Mouse (Mus musculus): Measurements from ENCODE around the gene Pde8a. TPM values are rescaled to one million over a fixed set of nuclear protein-coding genes. Genes with fewer than 3 reads are reported as not detected.
A peak's percentile ranks its signal among the peaks of the same experiment; 100 is the strongest.

Pde8a gene
- polyA plus RNA-seq, 1 experiment from 2014 or later: 2.4 TPM

GRCm38 (mm10) chr7:81321776-81322175 lies 108.4 kb downstream of the Pde8a start:
- no peak overlapping the region for H3K9ac ChIP-seq
- no peak overlapping the region for H3K27ac ChIP-seq (replicated peaks)
- H3K4me3 ChIP-seq: no peak overlapping the region
- no peaks in the 10 kb centered on the region for H3K4me1 ChIP-seq (replicated peaks)
- ATAC-seq (ENCODE audit: low FRiP score, low read depth): peak; percentile 63; the same call in 1 of the 2 replicates
- H3K4me2 ChIP-seq: no peak overlapping the region
- 81% methylated on average over 5 of the region's 5 CpGs for WGBS
- no peaks in the 10 kb centered on the region for H3K36me3 ChIP-seq
- H3K9me3 ChIP-seq: no peaks in the 10 kb centered on the region
- no peaks in the 10 kb centered on the region for H3K27me3 ChIP-seq

- no peaks in the 10 kb centered on the region for H3K36me3 ChIP-seq
- WGBS: 86% methylated on average over 12 of the region's 12 CpGs
- no peak for ATAC-seq (ENCODE audit: low FRiP score, low read depth)
These were observed 112.6 kb downstream of the Pde8a start for GRCm38 (mm10) chr7:81326043-81326442.

GRCm38 (mm10) chr7:81326859-81327258 lies 113.5 kb downstream of the Pde8a start:
- no peaks in the 10 kb centered on the region for H3K9me3 ChIP-seq
- no peak overlapping the region for H3K27ac ChIP-seq (replicated peaks)
- no peak overlapping the region for H3K4me2 ChIP-seq
- no peak overlapping the region for H3K4me3 ChIP-seq
- no peaks in the 10 kb centered on the region for H3K4me1 ChIP-seq (replicated peaks)
- no peaks in the 10 kb centered on the region for H3K27me3 ChIP-seq
- no peaks in the 10 kb centered on the region for H3K36me3 ChIP-seq
- ATAC-seq (ENCODE audit: low FRiP score, low read depth): no peak
- H3K9ac ChIP-seq: no peak overlapping the region
- WGBS: 82% methylated on average over 6 of the region's 6 CpGs

More at GRCm38 (mm10) chr7:81326043-81326442, 112.6 kb downstream of the Pde8a start:
- H3K4me2 ChIP-seq: no peak overlapping the region
- no peak overlapping the region for H3K9ac ChIP-seq
- no peak overlapping the region for H3K4me3 ChIP-seq
- no peaks in the 10 kb centered on the region for H3K4me1 ChIP-seq (replicated peaks)
- H3K27ac ChIP-seq (replicated peaks): no peak overlapping the region
- H3K9me3 ChIP-seq: no peaks in the 10 kb centered on the region
- no peaks in the 10 kb centered on the region for H3K27me3 ChIP-seq

- ATAC-seq (ENCODE audit: low FRiP score, low read depth): no peak
- H3K9me3 ChIP-seq: no peaks in the 10 kb centered on the region
- H3K27me3 ChIP-seq: no peaks in the 10 kb centered on the region
- no peak overlapping the region for H3K27ac ChIP-seq (replicated peaks)
- no peak overlapping the region for H3K4me2 ChIP-seq
- WGBS: 86% methylated on average over 10 of the region's 10 CpGs
- H3K4me3 ChIP-seq: no peak overlapping the region
- H3K36me3 ChIP-seq: no peaks in the 10 kb centered on the region; the same call in 1 of the 2 replicates
- H3K9ac ChIP-seq: no peak overlapping the region
- H3K4me1 ChIP-seq (replicated peaks): no peaks in the 10 kb centered on the region
These were observed 114.3 kb downstream of the Pde8a start for GRCm38 (mm10) chr7:81327661-81328060.

- peaks cover under 1% of the 10 kb centered on the region; the same call in 1 of the 2 replicates for H3K4me1 ChIP-seq (replicated peaks)
- H3K9ac ChIP-seq: no peak overlapping the region
- H3K9me3 ChIP-seq: no peaks in the 10 kb centered on the region
- no peak for ATAC-seq (ENCODE audit: low FRiP score, low read depth)
- no peak overlapping the region for H3K4me3 ChIP-seq
- no peaks in the 10 kb centered on the region for H3K27me3 ChIP-seq
- H3K27ac ChIP-seq (replicated peaks): no peak overlapping the region
- H3K36me3 ChIP-seq: no peaks in the 10 kb centered on the region; the same call in 1 of the 2 replicates
- no peak overlapping the region for H3K4me2 ChIP-seq
- 10% methylated on average over 3 of the region's 3 CpGs for WGBS
These were observed 117.4 kb downstream of the Pde8a start for GRCm38 (mm10) chr7:81330767-81331166.

GRCm38 (mm10) chr7:81331851-81332250 lies 118.5 kb downstream of the Pde8a start:
- peaks cover 6% of the 10 kb centered on the region for H3K4me1 ChIP-seq (replicated peaks)
- no peak overlapping the region for H3K4me3 ChIP-seq
- no peak overlapping the region for H3K4me2 ChIP-seq
- ATAC-seq (ENCODE audit: low FRiP score, low read depth): no peak
- no peaks in the 10 kb centered on the region for H3K27me3 ChIP-seq
- no peaks in the 10 kb centered on the region for H3K9me3 ChIP-seq
- H3K27ac ChIP-seq (replicated peaks): no peak overlapping the region
- H3K9ac ChIP-seq: no peak overlapping the region
- H3K36me3 ChIP-seq: peaks cover 4% of the 10 kb centered on the region; the same call in 1 of the 2 replicates
- 83% methylated on average over 7 of the region's 7 CpGs for WGBS

GRCm38 (mm10) chr7:81335705-81336431 lies 122.5 kb downstream of the Pde8a start:
- H3K36me3 ChIP-seq: peaks cover 25% of the 10 kb centered on the region
- peak overlapping the region; percentile 61 for H3K27ac ChIP-seq (replicated peaks)
- H3K9me3 ChIP-seq: no peaks in the 10 kb centered on the region
- no peak overlapping the region for H3K4me3 ChIP-seq
- 40% methylated on average over 18 of the region's 18 CpGs for WGBS
- ATAC-seq (ENCODE audit: low FRiP score, low read depth): no peak
- H3K4me1 ChIP-seq (replicated peaks): peaks cover 6% of the 10 kb centered on the region
- H3K4me2 ChIP-seq: no peak overlapping the region
- no peaks in the 10 kb centered on the region for H3K27me3 ChIP-seq
- no peak overlapping the region for H3K9ac ChIP-seq

- no peak overlapping the region for H3K4me2 ChIP-seq
These were observed 123.0 kb downstream of the Pde8a start for GRCm38 (mm10) chr7:81336432-81336786.

GRCm38 (mm10) chr7:81337785-81338521 lies 124.6 kb downstream of the Pde8a start:
- no peak overlapping the region for H3K9ac ChIP-seq
- H3K4me2 ChIP-seq: no peak overlapping the region
- no peaks in the 10 kb centered on the region for H3K27me3 ChIP-seq
- no peak overlapping the region for H3K4me3 ChIP-seq
- peaks cover 22% of the 10 kb centered on the region for H3K4me1 ChIP-seq (replicated peaks)
- 93% methylated on average over 21 of the region's 21 CpGs for WGBS
- peaks cover 38% of the 10 kb centered on the region for H3K36me3 ChIP-seq
- ATAC-seq (ENCODE audit: low FRiP score, low read depth): no peak
- no peaks in the 10 kb centered on the region for H3K9me3 ChIP-seq
- no peak overlapping the region for H3K27ac ChIP-seq (replicated peaks)

More at GRCm38 (mm10) chr7:81336432-81336786, 123.0 kb downstream of the Pde8a start:
- H3K36me3 ChIP-seq: peaks cover 28% of the 10 kb centered on the region
- no peaks in the 10 kb centered on the region for H3K27me3 ChIP-seq
- H3K4me1 ChIP-seq (replicated peaks): peaks cover 6% of the 10 kb centered on the region
- 37% methylated on average over 8 of the region's 8 CpGs for WGBS
- no peak overlapping the region for H3K4me3 ChIP-seq
- H3K27ac ChIP-seq (replicated peaks): no peak overlapping the region; the same call in 1 of the 2 replicates
- H3K9me3 ChIP-seq: no peaks in the 10 kb centered on the region
- ATAC-seq (ENCODE audit: low FRiP score, low read depth): no peak
- H3K9ac ChIP-seq: no peak overlapping the region

GRCm38 (mm10) chr7:81338522-81338873 lies 125.1 kb downstream of the Pde8a start:
- H3K4me1 ChIP-seq (replicated peaks): peaks cover 27% of the 10 kb centered on the region
- H3K4me2 ChIP-seq: no peak overlapping the region
- no peak overlapping the region for H3K9ac ChIP-seq
- no peak for ATAC-seq (ENCODE audit: low FRiP score, low read depth)
- peaks cover 38% of the 10 kb centered on the region for H3K36me3 ChIP-seq
- no peak overlapping the region for H3K27ac ChIP-seq (replicated peaks)
- H3K27me3 ChIP-seq: no peaks in the 10 kb centered on the region
- 89% methylated on average over 3 of the region's 3 CpGs for WGBS
- H3K4me3 ChIP-seq: no peak overlapping the region
- H3K9me3 ChIP-seq: no peaks in the 10 kb centered on the region

GRCm38 (mm10) chr7:81339783-81340182 lies 126.4 kb downstream of the Pde8a start:
- Histone ChIP-seq H3K4me2 (no peak overlapping the region), H3K27ac (replicated peaks) (no peak overlapping the region), H3K27me3 (no peaks in the 10 kb centered on the region), H3K9ac (no peak overlapping the region), H3K4me3 (no peak overlapping the region), H3K36me3 (peaks cover 38% of the 10 kb centered on the region), H3K9me3 (no peaks in the 10 kb centered on the region), H3K4me1 (replicated peaks) (peaks cover 36% of the 10 kb centered on the region)
- 85% methylated on average over 4 of the region's 4 CpGs for WGBS
- ATAC-seq (ENCODE audit: low FRiP score, low read depth): no peak

- Histone ChIP-seq H3K36me3 (peaks cover 34% of the 10 kb centered on the region), H3K9me3 (no peaks in the 10 kb centered on the region), H3K9ac (no peak overlapping the region), H3K27ac (replicated peaks) (no peak overlapping the region), H3K4me2 (0 out of 2 replicates have a peak overlapping the region, but pooled peaks have one; percentile 15), H3K4me3 (no peak overlapping the region), H3K27me3 (no peaks in the 10 kb centered on the region), H3K4me1 (replicated peaks) (peaks cover 30% of the 10 kb centered on the region)
- WGBS: 48% methylated on average over 3 of the region's 3 CpGs
- no peak for ATAC-seq (ENCODE audit: low FRiP score, low read depth)
These were observed 128.2 kb downstream of the Pde8a start for GRCm38 (mm10) chr7:81341563-81341962.
